In the genomic region with DNA sequence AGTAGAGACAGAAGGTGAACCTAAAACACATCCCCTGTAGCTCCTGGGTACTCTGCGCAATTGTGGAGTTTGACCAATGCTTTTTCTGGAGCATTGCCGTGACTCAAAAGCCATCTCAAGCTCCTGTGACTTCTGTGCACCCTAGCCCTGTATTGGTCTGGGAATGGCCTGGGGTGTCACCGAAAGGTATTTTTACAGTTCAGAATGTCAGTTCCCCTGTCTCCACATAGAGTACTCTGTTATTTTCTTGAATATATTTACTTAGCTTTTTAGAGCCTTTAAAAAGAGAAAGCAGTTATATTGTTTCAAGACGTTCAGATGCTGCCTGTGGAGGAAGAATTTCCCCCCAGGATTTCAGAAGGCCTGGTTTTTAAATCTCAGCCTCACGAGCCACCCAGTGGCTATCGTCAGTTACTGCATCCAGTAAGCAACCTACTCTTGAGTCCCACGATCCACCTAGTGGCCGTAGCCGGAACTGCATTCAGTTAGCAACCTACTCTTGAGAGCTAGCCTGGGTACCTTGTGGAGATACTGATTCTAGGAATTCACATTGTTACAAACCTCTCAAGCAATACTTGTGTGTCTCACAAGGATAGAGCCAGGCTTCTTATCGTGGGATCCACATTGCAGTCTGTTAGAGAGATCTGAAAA, we compare ENCODE assay signal across 9 mouse cellular contexts. TPM values are rescaled to one million over a fixed set of nuclear protein-coding genes. Genes with fewer than 3 reads are reported as not detected.
DNase-seq lines count a peak whose midpoint lies in the region; ATAC-seq and TF ChIP-seq lines count a peak whose summit lies in the region.
"Had no signal": no experiment of that assay in that cellular context is flagged by ENCODE, and none has a peak within 500 bp of the region (broad histone marks: within the 10 kb centered on the region; RNA-seq: fewer than 3 reads in every experiment).

No protein-coding gene starts in this region.

- ATAC-seq in forebrain, embryonic 14.5 days, result peak; percentile 84
- ATAC-seq in lung, embryonic 15.5 days (ENCODE audit: borderline replicate concordance, extremely low read depth, low FRiP score, low TSS enrichment), result peak; percentile 31; the same call in 1 of the 2 replicates

- H3K27ac ChIP-seq in ES-E14 (ENCODE audit: insufficient read depth, low read depth, low read length, poor library complexity, severe bottlenecking), result no peak overlapping the region
- no peak overlapping the region for H3K27ac ChIP-seq in forebrain, embryonic 14.5 days (ENCODE audit: low read depth, low read length)
- no peak overlapping the region for H3K27ac ChIP-seq in hindbrain, embryonic 10.5 days
- H3K27ac ChIP-seq in lung, embryonic 15.5 days, result no peak overlapping the region
- H3K27ac ChIP-seq: limb, embryonic 12.5 days had no signal

- peaks cover 0 to 4% of the 10 kb centered on the region in 2 experiments; a peak in 1 of 4 replicates for H3K4me1 ChIP-seq in ES-E14 (ENCODE audit: control insufficient read depth in 2 of 2, insufficient read depth in 2 of 2, low read length in 2 of 2, poor library complexity in 1 of 2)
- H3K4me1 ChIP-seq in forebrain, embryonic 14.5 days (ENCODE audit: control insufficient read depth, insufficient read depth, low read length), result no peaks in the 10 kb centered on the region
- H3K4me1 ChIP-seq in hindbrain, embryonic 10.5 days (replicated peaks), result 0 out of 2 replicates have a peak, but pooled peaks cover 3% of the 10 kb centered on the region
- H3K4me1 ChIP-seq in lung, embryonic 15.5 days, result no peaks in the 10 kb centered on the region
- H3K4me1 ChIP-seq: limb, embryonic 12.5 days had no signal

- no peak overlapping the region for H3K4me3 ChIP-seq in ES-E14 (ENCODE audit: insufficient read depth in 1 of 2, low read depth in 1 of 2, low read length in 2 of 2, poor library complexity in 1 of 2, severe bottlenecking in 1 of 2)
- no peak overlapping the region for H3K4me3 ChIP-seq in forebrain, embryonic 14.5 days (ENCODE audit: low read depth, low read length)
- H3K4me3 ChIP-seq in hindbrain, embryonic 10.5 days, result no peak overlapping the region
- H3K4me3 ChIP-seq in lung, embryonic 15.5 days, result no peak overlapping the region
- H3K4me3 ChIP-seq: limb, embryonic 12.5 days had no signal

- in situ Hi-C loops in ES-E14 (cut with MboI; ENCODE audit: low sequenced_read_pairs in 2 of 2, unreplicated experiment in 2 of 2), result no loop called here

- H3K36me3 ChIP-seq in ES-E14 (ENCODE audit: control insufficient read depth, insufficient read depth, low read length, poor library complexity, severe bottlenecking), result no peaks in the 10 kb centered on the region; the same call in 1 of the 2 replicates
- H3K36me3 ChIP-seq in forebrain, embryonic 14.5 days (ENCODE audit: control insufficient read depth, insufficient read depth, low read length), result peaks cover 42% of the 10 kb centered on the region
- peaks cover 54% of the 10 kb centered on the region for H3K36me3 ChIP-seq in hindbrain, embryonic 10.5 days
- peaks cover 31% of the 10 kb centered on the region for H3K36me3 ChIP-seq in lung, embryonic 15.5 days

- no peaks in the 10 kb centered on the region for H3K9me3 ChIP-seq in ES-E14 (ENCODE audit: control insufficient read depth, insufficient read depth, low read depth, low read length)
- no peaks in the 10 kb centered on the region for H3K9me3 ChIP-seq in forebrain, embryonic 14.5 days (replicated peaks; ENCODE audit: control insufficient read depth, low read length)
- no peaks in the 10 kb centered on the region for H3K9me3 ChIP-seq in hindbrain, embryonic 10.5 days
- H3K9me3 ChIP-seq in lung, embryonic 15.5 days, result no peaks in the 10 kb centered on the region
- H3K9me3 ChIP-seq: limb, embryonic 12.5 days had no signal

- no peaks in the 10 kb centered on the region for H3K27me3 ChIP-seq in forebrain, embryonic 14.5 days (replicated peaks; ENCODE audit: control insufficient read depth, insufficient read depth, low read length)
- no peaks in the 10 kb centered on the region for H3K27me3 ChIP-seq in hindbrain, embryonic 10.5 days (ENCODE audit: insufficient read depth, poor library complexity, severe bottlenecking)
- H3K27me3 ChIP-seq in lung, embryonic 15.5 days, result no peaks in the 10 kb centered on the region
- H3K27me3 ChIP-seq: limb, embryonic 12.5 days had no signal

- peak; percentile 81 for DNase-seq in ES-E14 (ENCODE audit: low read depth, low spot score)
- DNase-seq in c-Kit-positive CD71-positive TER-119-positive erythroid progenitor cells, embryonic 14.5 days (ENCODE audit: low spot score), result peak; percentile 92
- DNase-seq in forebrain, embryonic 14.5 days (ENCODE audit: low spot score), result peak; percentile 96
- peak; percentile 87 for DNase-seq in hindbrain, embryonic 10.5 days (ENCODE audit: low spot score)
- peak; percentile 77 to 94 for DNase-seq in layer of hippocampus, adult 8-10 months (ENCODE audit: low spot score in 2 of 2)
- DNase-seq in ovary, postnatal 14 days (ENCODE audit: low spot score), result peak; percentile 85
- DNase-seq in thymus, postnatal 10 days (ENCODE audit: low spot score in 2 of 2), result peak; percentile 75 to 88

- H3K9ac ChIP-seq in ES-E14 (ENCODE audit: insufficient read depth, low read depth, low read length, poor library complexity, severe bottlenecking), result no peak overlapping the region
- H3K9ac ChIP-seq in forebrain, embryonic 14.5 days (ENCODE audit: low read length), result no peak overlapping the region
- no peak overlapping the region for H3K9ac ChIP-seq in lung, embryonic 15.5 days
- H3K9ac ChIP-seq: limb, embryonic 12.5 days had no signal

- WGBS in forebrain, embryonic 14.5 days, result 27% methylated on average over 10 of the region's 10 CpGs
- 29% methylated on average over 10 of the region's 10 CpGs for WGBS in hindbrain, embryonic 10.5 days
- 30% methylated on average over 10 of the region's 10 CpGs for WGBS in lung, embryonic 15.5 days

- no peak overlapping the region for H3K4me2 ChIP-seq in forebrain, embryonic 14.5 days (ENCODE audit: low read length)
- no peak overlapping the region for H3K4me2 ChIP-seq in lung, embryonic 15.5 days
- H3K4me2 ChIP-seq: limb, embryonic 12.5 days had no signal

TF ChIP-seq in ES-E14, 5 proteins besides CTCF, POLR2A, EP300 and RAD21:
- 0 out of 2 replicates have a peak, but pooled peaks have one; percentile 18 for TF ChIP-seq ZNF384 (IDR thresholded peaks at IDR 0.05; ENCODE audit: low read depth, low read length)
- no peak for TF ChIP-seq HCFC1 (IDR thresholded peaks at IDR 0.05; ENCODE audit: borderline replicate concordance, insufficient read depth, low read length)
- no peak for TF ChIP-seq MAFK (IDR thresholded peaks at IDR 0.05; ENCODE audit: insufficient read depth, low read depth, low read length)
- peak; percentile 65; the same call in 1 of the 2 replicates for TF ChIP-seq ZC3H11A (IDR thresholded peaks at IDR 0.05; ENCODE audit: borderline replicate concordance, low read depth, low read length)
- no peak for TF ChIP-seq CHD2 (IDR thresholded peaks at IDR 0.05; ENCODE audit: low read depth, low read length)

RNA-seq across cellular contexts. Expression of a gene that starts 22.3 kb away (rescaled TPM):
- 127 and 187 TPM in 2 replicates for total RNA-seq in ES-E14 (2012; rRNA removed)
- polyA plus RNA-seq in forebrain, embryonic 14.5 days (2014; fragmentation: Nextera tagmentation; extraction: Ambion mirVana), result 298 and 305 TPM in 2 replicates
- polyA plus RNA-seq in hindbrain, embryonic 10.5 days (2016; fragmentation: Nextera tagmentation; extraction: Ambion mirVana), result 285 and 294 TPM in 2 replicates
- 100 to 1,000 TPM; 111 to 121 (median 118) TPM for total RNA-seq in layer of hippocampus, adult 8-10 months (2022)
- 239 and 243 TPM in 2 replicates for polyA plus RNA-seq in lung, embryonic 15.5 days (2015; fragmentation: Nextera tagmentation; extraction: Ambion mirVana)
